Mouse (Mus musculus) adrenal gland, postnatal 25 days (tissue): ENCODE results near the gene Tspan18. TPM values are rescaled to one million over a fixed set of nuclear protein-coding genes. Genes with fewer than 3 reads are reported as not detected.

Source experiments
- DNase-seq: peaks from one replicate; pipeline ENCODE4 v3.0.0; 2021; ENCODE audit warnings: mixed read lengths
- total RNA-seq: library from RNA; stranded (reverse); gene quantifications from 2 replicates; pipeline ENCODE4 v1.2.3, GENCODE M21; 2021

Gene Tspan18
- total RNA-seq, 1 experiment from 2014 or later = 55.1 TPM

GRCm38 (mm10) chr2:93160467-93161035, 173.8 kb downstream of the Tspan18 start:
- DNase-seq = no peak

GRCm38 (mm10) chr2:93154486-93155032, 179.7 kb downstream of the Tspan18 start:
- DNase-seq = no peak

GRCm38 (mm10) chr2:93153833-93154232, 180.5 kb downstream of the Tspan18 start:
- no peak for DNase-seq

GRCm38 (mm10) chr2:93152883-93153491, 181.3 kb downstream of the Tspan18 start:
- DNase-seq = peak; percentile 49

GRCm38 (mm10) chr2:93152191-93152601, 182.1 kb downstream of the Tspan18 start:
- no peak for DNase-seq

Other genes starting within 250 kb of the Tspan18 start
- gene Trp53i11, start 147.0 kb downstream of the Tspan18 start, total RNA-seq = 52.6 and 75.8 TPM in 2 replicates
- 43.0 and 54.8 TPM in 2 replicates for gene Cd82, start 128.6 kb upstream of the Tspan18 start, total RNA-seq
- gene Gm10803, start 226.1 kb upstream of the Tspan18 start, total RNA-seq = not detected in 2 replicates